Mouse (Mus musculus) layer of hippocampus, adult 8-10 months (tissue): ENCODE results near the gene Gdi1. TPM values are rescaled to one million over a fixed set of nuclear protein-coding genes. Genes with fewer than 3 reads are reported as not detected.
"Not testable (repeated sequence)": the region's sequence is repeated elsewhere in the genome, so short reads cannot be mapped to it uniquely, and the experiment has no call there.

Experiments
- DNase-seq, 2 experiments: peaks; one replicate each; pipeline ENCODE4 v3.0.0; 2022; ENCODE audit warnings: low spot score in 2 of 2
- microRNA-seq, 2 experiments: library from miRNA; unstranded; fragments of <30 nt; microRNA quantifications; one replicate each; pipeline ENCODE4 v1.2.0; 2022
- total RNA-seq, 4 experiments: library from RNA; stranded (reverse); gene quantifications; 2 replicates each; pipeline ENCODE4 v1.2.4; 2022

The Gdi1 gene
- total RNA-seq, 4 experiments from 2014 or later, result 637 to 728 (median 671) TPM

GRCm38 (mm10) chrX:74329215-74329671, 24.4 kb downstream of the Gdi1 start:
- DNase-seq, result no peak

- no peak for DNase-seq
Observed at GRCm38 (mm10) chrX:74330166-74330930, 25.6 kb downstream of the Gdi1 start.

DNA sequence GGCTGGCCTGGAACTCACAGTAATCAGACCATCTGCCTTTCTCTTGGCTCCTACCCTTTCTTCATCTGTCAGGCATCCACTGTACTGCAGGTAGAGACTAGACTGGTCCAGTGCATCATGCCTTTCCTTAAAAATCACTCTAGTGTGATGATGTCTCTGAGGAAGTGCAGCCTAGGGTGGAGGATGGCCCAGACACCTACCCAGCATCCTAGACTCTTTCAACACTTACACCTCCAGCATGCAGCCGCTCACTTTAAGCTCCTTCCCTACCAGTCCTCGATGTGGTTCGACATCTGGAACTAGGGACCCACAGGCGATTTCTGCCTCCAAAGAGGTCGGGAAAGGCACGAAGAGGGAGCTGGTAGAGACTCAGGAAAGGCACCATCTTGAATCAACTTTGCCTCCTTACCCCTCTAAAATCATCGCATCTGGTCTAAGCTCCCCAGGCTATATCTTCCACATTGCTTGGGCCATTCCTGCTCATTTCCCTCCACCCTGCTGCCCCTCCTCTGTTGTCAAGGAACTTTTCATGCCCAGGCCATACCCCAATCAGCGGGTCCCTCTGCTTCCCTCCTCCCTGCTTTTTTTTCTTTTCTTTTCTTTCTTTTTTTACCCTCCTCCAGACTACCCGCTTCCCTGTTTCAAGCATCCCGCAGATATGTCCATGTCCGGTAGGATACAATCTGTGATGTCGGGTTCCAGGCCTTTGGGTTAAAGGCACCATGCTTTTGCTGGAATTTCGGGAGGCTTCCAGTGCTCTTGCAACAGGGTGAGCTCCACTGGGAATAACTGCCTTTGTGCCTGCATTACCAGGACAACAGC, 48.1 kb downstream of the Gdi1 start:
- DNase-seq, result no peak

DNA sequence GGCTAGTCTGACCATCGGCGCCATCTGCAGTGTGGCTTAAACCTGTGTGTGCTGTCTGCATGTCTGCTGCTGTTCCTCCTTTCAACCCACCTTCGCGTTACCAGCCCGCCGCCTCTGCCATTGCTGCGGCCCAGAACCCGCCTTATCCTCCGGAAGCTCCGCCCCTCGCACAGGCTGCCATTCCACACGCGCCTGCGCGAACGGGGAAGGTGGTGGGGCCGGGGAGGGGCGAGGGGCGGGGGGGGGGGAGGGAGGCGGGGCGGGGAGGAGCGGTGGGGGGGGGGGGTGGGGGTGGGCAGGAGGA, 48.6 kb downstream of the Gdi1 start, which contains the start of gene Lage3:
Gene Lage3 (minus strand): TSS at position 152 of the 304 bp plus-strand sequence.
- peak; percentile 67 to 68 for DNase-seq

DNA sequence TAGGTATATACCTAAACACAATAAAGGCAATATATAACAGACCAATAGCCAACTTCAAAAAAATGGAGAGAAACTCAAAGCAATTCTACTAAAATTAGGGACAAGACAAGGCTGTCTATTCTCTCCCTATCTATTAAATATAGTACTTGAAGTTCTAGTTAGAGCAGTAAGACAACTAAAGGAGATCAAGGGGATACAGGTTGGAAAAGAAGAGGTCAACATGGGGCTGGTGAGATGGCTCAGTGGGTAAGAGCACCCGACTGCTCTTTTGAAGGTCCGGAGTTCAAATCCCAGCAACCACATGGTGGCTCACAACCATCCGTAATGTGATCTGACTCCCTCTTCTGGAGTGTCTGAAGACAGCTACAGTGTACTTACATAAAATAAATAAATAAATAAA, 52.3 kb downstream of the Gdi1 start:
- DNase-seq, result not testable (repeated sequence)

- DNase-seq, result no peak
Observed at GRCm38 (mm10) chrX:74359171-74359570, 54.4 kb downstream of the Gdi1 start.

Small RNA genes within 50 kb of the gene (microRNA-seq; reads per million reads assigned to microRNA genes)
- gene Mir7091 (0 reads per million in 2 experiments), gene Mir7092 (0 reads per million in 2 experiments)

Other genes starting within 250 kb of the Gdi1 start
- under 1 TPM in 2 of 4 experiments, not detected in 2; 0.45 to 0.83 TPM for gene Opn1mw, start 177.5 kb upstream of the Gdi1 start, total RNA-seq
- 10 to 100 TPM; 85.8 to 96.1 (median 91.7) TPM for gene Mecp2, start 169.6 kb upstream of the Gdi1 start, total RNA-seq
- not detected for gene Tex28, start 137.2 kb upstream of the Gdi1 start, total RNA-seq
- under 1 TPM in 2 of 4 experiments, not detected in 2; 0.20 to 0.24 TPM for gene Tktl1, start 127.7 kb upstream of the Gdi1 start, total RNA-seq
- 100 to 1,000 TPM in 1 of 4 experiments, 10 to 100 TPM in 3; 70.1 to 101 (median 86.8) TPM for gene Flna, start 55.2 kb upstream of the Gdi1 start, total RNA-seq
- gene Emd, start 50.3 kb upstream of the Gdi1 start, total RNA-seq, result 10 to 100 TPM; 33.0 to 42.3 (median 35.6) TPM
- gene Rpl10, start 34.2 kb upstream of the Gdi1 start, total RNA-seq, result 100 to 1,000 TPM; 106 to 243 (median 166) TPM
- gene Taz, start 23.1 kb upstream of the Gdi1 start, total RNA-seq, result 10 to 100 TPM; 64.2 to 86.3 (median 75.9) TPM
- 1 to 10 TPM; 2.9 to 7.3 (median 5.2) TPM for gene Dnase1l1, start 22.7 kb upstream of the Gdi1 start, total RNA-seq
- gene Atp6ap1, start 7.9 kb upstream of the Gdi1 start, total RNA-seq, result 100 to 1,000 TPM; 325 to 354 (median 338) TPM
- gene Fam50a, start 8.0 kb downstream of the Gdi1 start, total RNA-seq, result 10 to 100 TPM; 28.7 to 39.4 (median 30.9) TPM
- gene Plxna3, start 24.1 kb downstream of the Gdi1 start, total RNA-seq, result 10 to 100 TPM; 30.0 to 38.9 (median 33.1) TPM
- gene Lage3, start 48.6 kb downstream of the Gdi1 start, total RNA-seq, result 10 to 100 TPM; 23.8 to 28.8 (median 26.8) TPM
- 10 to 100 TPM; 53.8 to 75.5 (median 62.2) TPM for gene Ubl4a, start 68.2 kb downstream of the Gdi1 start, total RNA-seq
- gene Slc10a3, start 68.4 kb downstream of the Gdi1 start, total RNA-seq, result 1 to 10 TPM; 2.6 to 3.4 (median 2.9) TPM
- gene Fam3a, start 88.3 kb downstream of the Gdi1 start, total RNA-seq, result 10 to 100 TPM; 18.1 to 27.3 (median 21.7) TPM
- 10 to 100 TPM; 46.2 to 56.7 (median 50.2) TPM for gene Ikbkg, start 88.3 kb downstream of the Gdi1 start, total RNA-seq
- 10 to 100 TPM; 28.2 to 36.7 (median 30.9) TPM for gene G6pdx, start 124.2 kb downstream of the Gdi1 start, total RNA-seq
- not detected for gene Gm6880, start 176.4 kb downstream of the Gdi1 start, total RNA-seq